Mouse (Mus musculus) left cerebral cortex, postnatal 25 days (tissue): ENCODE measurements at regions not wholly inside any gene's neighbourhood (a gene's known extent, or its start where the extent isn't known, plus 50 kb on each side); places are given as distances from the start of the nearest gene placed in this dataset.

Experiments used
- DNase-seq, 2 experiments: peaks; one replicate each; pipeline ENCODE4 v3.0.0; 2022; ENCODE audit warnings: low spot score in 2 of 2, mixed read lengths in 1 of 2
- intact Hi-C: fragments of 180-260 bp; cut with DNase I; formaldehyde crosslinking; loops from one replicate; pipeline ENCODE4 v1.15.1; 2025

DNA sequence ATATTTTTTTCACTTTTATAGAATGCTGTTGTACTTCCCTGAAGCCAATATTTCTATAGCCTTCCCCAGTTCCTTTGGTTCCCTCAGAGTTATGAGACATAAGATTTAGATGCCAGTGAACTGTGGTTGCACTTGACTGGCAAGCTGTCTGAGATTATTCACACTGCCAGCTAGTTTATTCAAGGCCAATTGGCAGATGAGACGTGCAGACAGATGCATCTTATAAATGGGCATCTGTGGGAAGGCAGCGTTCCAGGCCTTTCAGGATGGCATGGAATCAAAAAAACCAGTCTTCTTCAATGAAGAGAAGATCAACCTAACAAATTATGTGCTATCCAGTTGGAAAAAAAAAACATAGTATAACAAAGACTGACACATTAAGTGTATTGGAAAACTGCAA is 1225.6 kb upstream of the 1700009N14Rik start:
- peak in 1 of 2 experiments; percentile 5 for DNase-seq
- intact Hi-C loops = no loop called here
